Mouse (Mus musculus) limb, embryonic 14.5 days (tissue): Measurements from ENCODE around the gene Me3. TPM values are rescaled to one million over a fixed set of nuclear protein-coding genes. Genes with fewer than 3 reads are reported as not detected.

Experiments
- ATAC-seq: fragments of 200-750 bp; cut with Nextera tagmentation; 2 replicates; pipeline ENCODE4 v1.8.0; 2017; ENCODE audit warnings: low read depth, moderate number of reproducible peaks, moderate TSS enrichment; ENCODE audit not compliant: low FRiP score
- DNase-seq: peaks from one replicate; pipeline ENCODE4 v3.0.0-alpha.2; 2015; ENCODE audit warnings: low spot score
- H3K27ac ChIP-seq: fragments of 300-500 bp; sonication (generic); replicated peaks from 2 replicates; pipeline ENCODE4 v1.5.1; 2014; ENCODE audit warnings: low read depth, mild to moderate bottlenecking, low read length, moderate library complexity, mixed read lengths
- H3K27me3 ChIP-seq: fragments of 300-500 bp; sonication (generic); 2 replicates; pipeline ENCODE4 v1.6.1; 2014; ENCODE audit warnings: low read length, mixed read lengths; ENCODE audit not compliant: control insufficient read depth, insufficient read depth
- H3K36me3 ChIP-seq: fragments of 300-500 bp; sonication (generic); 2 replicates; pipeline ENCODE4 v1.6.1; 2014; ENCODE audit warnings: mild to moderate bottlenecking, low read length, moderate library complexity, mixed read lengths; ENCODE audit not compliant: control insufficient read depth, insufficient read depth
- H3K4me1 ChIP-seq: fragments of 300-500 bp; sonication (generic); 2 replicates; pipeline ENCODE4 v1.6.1; 2014; ENCODE audit warnings: antibody characterized with exemption, low read length, mixed read lengths; ENCODE audit not compliant: control insufficient read depth, insufficient read depth
- H3K4me2 ChIP-seq: fragments of 300-500 bp; sonication (generic); replicated peaks from 2 replicates; pipeline ENCODE4 v1.6.1; 2014; ENCODE audit warnings: low read depth, mild to moderate bottlenecking, low read length, moderate library complexity; ENCODE audit not compliant: severe bottlenecking
- H3K4me3 ChIP-seq: fragments of 300-500 bp; sonication (generic); replicated peaks from 2 replicates; pipeline ENCODE4 v1.5.1; 2014; ENCODE audit warnings: low read length
- H3K9ac ChIP-seq: fragments of 300-500 bp; sonication (generic); 2 replicates; pipeline ENCODE4 v1.6.1; 2014; ENCODE audit warnings: mild to moderate bottlenecking, low read depth, low read length, moderate library complexity; ENCODE audit not compliant: severe bottlenecking
- H3K9me3 ChIP-seq: fragments of 300-500 bp; sonication (generic); 2 replicates; pipeline ENCODE4 v1.6.1; 2016; ENCODE audit warnings: low read length; ENCODE audit not compliant: control insufficient read depth
- POLR2A ChIP-seq: fragments of 200-500 bp; IDR thresholded peaks from 2 replicates; pipeline ENCODE4 v1.8.0; 2012; ENCODE audit warnings: inconsistent platforms, mild to moderate bottlenecking, moderate library complexity, borderline replicate concordance; ENCODE audit not compliant: insufficient read depth, insufficient read length; ENCODE audit errors: extremely low read depth
- WGBS: fragments of 180-500 bp; shearing (Covaris S2); extraction: QIAGEN DNeasy Blood & Tissue Kit; methylation state at CpG from one replicate; pipeline ENCODE4 v1.1.7; 2014; 5-methylcytosine and 5-hydroxymethylcytosine counted together
- polyA plus RNA-seq, 2 experiments: library from polyadenylated mRNA; depleted of rRNA in 1 of 2; stranded (reverse) in 1 of 2; unstranded in 1 of 2; fragments of >200 nt; fragmentation: Nextera tagmentation in 1 of 2; extraction: Ambion mirVana in 1 of 2; gene quantifications; 2 replicates each; pipeline versions ENCODE4 v1.2.1 to v1.2.3; 2012 to 2014

Me3 gene
- polyA plus RNA-seq, 2 experiments: 1.3 to 2.1 TPM

- H3K9me3 ChIP-seq: no peaks in the 10 kb centered on the region
- no peak overlapping the region for H3K4me3 ChIP-seq
- H3K4me2 ChIP-seq: no peak overlapping the region
- no peaks in the 10 kb centered on the region for H3K27me3 ChIP-seq
- ATAC-seq: no peak
- TF ChIP-seq POLR2A: no peak
- H3K4me1 ChIP-seq: no peaks in the 10 kb centered on the region; the same call in 1 of the 2 replicates
- H3K9ac ChIP-seq: no peak overlapping the region
- no peak for DNase-seq
- H3K27ac ChIP-seq: no peak overlapping the region
- WGBS: 72% methylated on average over 4 of the region's 4 CpGs
- no peaks in the 10 kb centered on the region for H3K36me3 ChIP-seq
Observed at GRCm38 (mm10) chr7:89837841-89838240, 205.6 kb downstream of the Me3 start.

DNA sequence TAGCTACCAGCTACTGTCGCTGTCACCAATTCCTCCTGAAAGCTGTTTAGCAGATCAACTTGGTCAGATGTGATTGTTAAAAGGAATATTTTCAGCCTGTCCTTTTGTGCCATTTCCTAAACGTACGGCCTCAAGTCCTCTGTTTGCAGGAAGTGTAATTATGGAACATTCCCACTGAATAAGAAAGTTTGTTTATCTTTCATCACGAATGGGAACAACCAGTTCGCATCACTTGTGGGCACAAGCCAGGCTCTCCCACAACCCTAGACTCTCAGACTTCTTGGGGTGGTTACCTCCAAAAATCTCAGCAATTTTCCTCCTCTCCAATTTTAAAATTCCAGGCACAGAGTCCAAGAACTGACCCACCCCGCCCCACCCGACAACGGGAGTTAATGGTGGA lies 207.5 kb downstream of the Me3 start:
- no peak overlapping the region for H3K9ac ChIP-seq
- ATAC-seq: no peak

DNA sequence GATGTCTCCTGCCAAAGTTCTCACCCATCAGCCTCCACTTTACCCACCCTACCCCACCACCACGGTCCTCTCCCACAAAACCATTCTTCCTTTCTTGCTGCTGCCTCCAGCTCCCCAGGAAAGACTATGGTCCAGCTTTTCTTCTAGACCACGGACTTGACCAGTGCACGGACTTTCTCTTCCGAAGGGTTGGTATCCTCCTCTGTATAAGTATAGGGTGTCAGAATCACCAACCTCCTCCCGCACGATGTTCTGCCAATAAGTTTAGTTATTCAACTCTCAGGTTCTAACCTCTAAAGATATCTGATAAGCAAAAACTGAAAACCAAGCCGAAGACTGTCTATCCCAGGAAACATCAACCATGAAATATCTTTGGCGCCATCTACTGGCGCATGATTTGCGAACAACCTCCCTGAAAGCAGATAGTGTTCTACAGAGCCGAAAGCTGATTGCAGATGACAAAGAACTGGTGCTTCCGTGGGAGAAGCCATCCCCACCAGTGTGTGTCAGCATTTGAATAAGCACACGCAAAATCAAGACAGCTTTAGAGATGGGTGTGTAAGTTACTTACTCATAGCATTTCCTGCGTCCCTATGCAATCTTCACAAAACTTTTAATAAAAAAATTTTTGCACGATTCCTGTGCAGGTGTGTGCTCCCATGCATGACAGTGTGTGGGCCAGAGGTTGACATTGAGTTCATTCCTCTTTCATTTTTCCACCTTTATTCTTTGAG lies 209.6 kb downstream of the Me3 start:
- DNase-seq: peak; percentile 94
- Histone ChIP-seq H3K9me3 (no peaks in the 10 kb centered on the region), H3K36me3 (no peaks in the 10 kb centered on the region), H3K4me3 (no peak overlapping the region), H3K27me3 (no peaks in the 10 kb centered on the region), H3K27ac (no peak overlapping the region), H3K4me2 (no peak overlapping the region), H3K9ac (no peak overlapping the region), H3K4me1 (no peaks in the 10 kb centered on the region; the same call in 1 of the 2 replicates)
- no peak for TF ChIP-seq POLR2A
- 34% methylated on average over 15 of the region's 15 CpGs for WGBS
- ATAC-seq: peak; percentile 85

More for the DNA sequence above, 207.5 kb downstream of the Me3 start:
- Histone ChIP-seq H3K4me2 (no peak overlapping the region), H3K9me3 (no peaks in the 10 kb centered on the region), H3K27ac (no peak overlapping the region), H3K36me3 (no peaks in the 10 kb centered on the region), H3K4me3 (no peak overlapping the region), H3K4me1 (no peaks in the 10 kb centered on the region; the same call in 1 of the 2 replicates), H3K27me3 (no peaks in the 10 kb centered on the region)
- TF ChIP-seq POLR2A: no peak
- 85% methylated on average over 8 of the region's 8 CpGs for WGBS
- no peak for DNase-seq

DNA sequence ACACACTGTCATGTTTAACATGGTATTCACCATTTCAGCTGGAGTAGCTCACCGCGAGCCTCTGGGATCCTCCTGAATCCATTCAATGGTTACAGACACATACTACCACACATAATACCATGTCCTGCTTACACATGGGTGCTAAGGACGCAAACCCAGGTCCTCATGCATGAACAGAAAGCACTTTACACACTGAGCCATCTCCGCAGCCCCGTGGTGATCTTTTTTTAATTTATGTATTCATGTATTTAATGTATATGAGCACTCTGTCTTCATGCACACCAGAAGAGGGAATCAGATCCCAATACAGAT lies 210.2 kb downstream of the Me3 start:
- no peaks in the 10 kb centered on the region for H3K36me3 ChIP-seq
- no peak for TF ChIP-seq POLR2A
- no peak for ATAC-seq
- no peak for DNase-seq
- H3K4me2 ChIP-seq: no peak overlapping the region
- no peaks in the 10 kb centered on the region; the same call in 1 of the 2 replicates for H3K4me1 ChIP-seq
- WGBS: 88% methylated on average over 5 of the region's 5 CpGs
- no peaks in the 10 kb centered on the region for H3K27me3 ChIP-seq
- no peak overlapping the region for H3K9ac ChIP-seq
- H3K9me3 ChIP-seq: no peaks in the 10 kb centered on the region
- H3K27ac ChIP-seq: no peak overlapping the region
- no peak overlapping the region for H3K4me3 ChIP-seq

- H3K36me3 ChIP-seq: no peaks in the 10 kb centered on the region
Observed at GRCm38 (mm10) chr7:89843121-89843520, 210.9 kb downstream of the Me3 start.

GRCm38 (mm10) chr7:89843533-89843932 lies 211.3 kb downstream of the Me3 start:
- H3K4me3 ChIP-seq: no peak overlapping the region
- TF ChIP-seq POLR2A: no peak
- DNase-seq (no peak), ATAC-seq (no peak)
- H3K4me2 ChIP-seq: no peak overlapping the region
- H3K36me3 ChIP-seq: no peaks in the 10 kb centered on the region
- 27% methylated on average over 6 of the region's 6 CpGs for WGBS
- H3K9me3 ChIP-seq: no peaks in the 10 kb centered on the region
- H3K4me1 ChIP-seq: no peaks in the 10 kb centered on the region; the same call in 1 of the 2 replicates
- no peaks in the 10 kb centered on the region for H3K27me3 ChIP-seq
- no peak overlapping the region for H3K9ac ChIP-seq
- H3K27ac ChIP-seq: no peak overlapping the region

More at GRCm38 (mm10) chr7:89843121-89843520, 210.9 kb downstream of the Me3 start:
- no peak overlapping the region for H3K4me3 ChIP-seq
- ATAC-seq: no peak
- WGBS: 49% methylated on average over 6 of the region's 6 CpGs
- DNase-seq: no peak
- TF ChIP-seq POLR2A: no peak
- H3K9me3 ChIP-seq: no peaks in the 10 kb centered on the region
- no peaks in the 10 kb centered on the region; the same call in 1 of the 2 replicates for H3K4me1 ChIP-seq
- no peaks in the 10 kb centered on the region for H3K27me3 ChIP-seq
- no peak overlapping the region for H3K27ac ChIP-seq
- H3K9ac ChIP-seq: no peak overlapping the region
- H3K4me2 ChIP-seq: no peak overlapping the region
